ENCODE assay signal across 9 mouse cellular contexts in genomic region chr2:27248211-27248610, GRCm38 (mm10). TPM values are rescaled to one million over a fixed set of nuclear protein-coding genes. Genes with fewer than 3 reads are reported as not detected.
DNase-seq lines count a peak whose midpoint lies in the region; ATAC-seq and TF ChIP-seq lines count a peak whose summit lies in the region.
"Had no signal": no experiment of that assay in that cellular context is flagged by ENCODE, and none has a peak within 500 bp of the region (broad histone marks: within the 10 kb centered on the region; RNA-seq: fewer than 3 reads in every experiment).

TSS of gene Sardh (minus strand) at chr2:27248337.

- H3K79me2 ChIP-seq in myocyte (ENCODE audit: control insufficient read depth, insufficient read depth), result no peaks in the 10 kb centered on the region

- no peak within 1 kb of the TSS for H3ac ChIP-seq in myocyte (ENCODE audit: control insufficient read depth, insufficient read length)

- ATAC-seq in lung, embryonic 14.5 days (ENCODE audit: insufficient read depth), result no peak
- ATAC-seq in heart, embryonic 16.5 days (replicated peaks; ENCODE audit: extremely low read depth, insufficient read depth, low FRiP score), result no peak
- peak; percentile 2; the same call in 1 of the 2 replicates for ATAC-seq in kidney, embryonic 16.5 days (ENCODE audit: low FRiP score, low TSS enrichment)
- ATAC-seq in midbrain, embryonic 13.5 days, result no peak
- no peak for ATAC-seq in forebrain, embryonic 14.5 days

- peaks cover 14% of the 10 kb centered on the region for H3K4me1 ChIP-seq in lung, embryonic 14.5 days (ENCODE audit: insufficient read depth)
- H3K4me1 ChIP-seq in heart, embryonic 16.5 days (ENCODE audit: control insufficient read depth, insufficient read depth, low read length), result peaks cover 20% of the 10 kb centered on the region
- H3K4me1 ChIP-seq in kidney, embryonic 16.5 days (ENCODE audit: insufficient read depth, low read length), result peaks cover 26% of the 10 kb centered on the region
- H3K4me1 ChIP-seq in midbrain, embryonic 13.5 days (replicated peaks), result no peaks in the 10 kb centered on the region
- no peaks in the 10 kb centered on the region for H3K4me1 ChIP-seq in forebrain, embryonic 14.5 days (ENCODE audit: control insufficient read depth, insufficient read depth, low read length)

- TF ChIP-seq POLR2A in myocyte (IDR thresholded peaks at IDR 0.05; ENCODE audit: insufficient read length, low read depth), result no peak

- no peak within 1 kb of the TSS for H3K9ac ChIP-seq in lung, embryonic 14.5 days
- H3K9ac ChIP-seq in heart, embryonic 16.5 days (ENCODE audit: low read length), result peak within 1 kb of the TSS; percentile 59
- peak within 1 kb of the TSS; percentile 39 for H3K9ac ChIP-seq in kidney, embryonic 16.5 days (replicated peaks; ENCODE audit: low read length)
- H3K9ac ChIP-seq in midbrain, embryonic 13.5 days (replicated peaks), result no peak within 1 kb of the TSS
- no peak within 1 kb of the TSS for H3K9ac ChIP-seq in forebrain, embryonic 14.5 days (ENCODE audit: low read length)

- no peak for TF ChIP-seq CTCF in lung, embryonic 14.5 days (IDR thresholded peaks at IDR 0.05; ENCODE audit: low read depth)

- H3K27me3 ChIP-seq in lung, embryonic 14.5 days (ENCODE audit: insufficient read depth, low read length), result no peaks in the 10 kb centered on the region
- H3K27me3 ChIP-seq in heart, embryonic 16.5 days (ENCODE audit: control insufficient read depth, insufficient read depth, low read length), result no peaks in the 10 kb centered on the region
- no peaks in the 10 kb centered on the region for H3K27me3 ChIP-seq in kidney, embryonic 16.5 days (ENCODE audit: insufficient read depth, low read length)
- peaks cover 22% of the 10 kb centered on the region for H3K27me3 ChIP-seq in myocyte (ENCODE audit: control insufficient read depth, insufficient read depth, insufficient read length)
- H3K27me3 ChIP-seq in midbrain, embryonic 13.5 days, result no peaks in the 10 kb centered on the region
- H3K27me3 ChIP-seq in forebrain, embryonic 14.5 days (replicated peaks; ENCODE audit: control insufficient read depth, insufficient read depth, low read length), result no peaks in the 10 kb centered on the region

- H3K27ac ChIP-seq in lung, embryonic 14.5 days (ENCODE audit: low read depth), result peak within 1 kb of the TSS; percentile 88
- peak within 1 kb of the TSS; percentile 85 for H3K27ac ChIP-seq in heart, embryonic 16.5 days (ENCODE audit: low read length)
- peak within 1 kb of the TSS; percentile 88 for H3K27ac ChIP-seq in kidney, embryonic 16.5 days (ENCODE audit: low read length)
- no peak within 1 kb of the TSS for H3K27ac ChIP-seq in midbrain, embryonic 13.5 days
- H3K27ac ChIP-seq in forebrain, embryonic 14.5 days (ENCODE audit: low read depth, low read length), result no peak within 1 kb of the TSS

- no peaks in the 10 kb centered on the region for H3K36me3 ChIP-seq in lung, embryonic 14.5 days (ENCODE audit: insufficient read depth)
- no peaks in the 10 kb centered on the region for H3K36me3 ChIP-seq in heart, embryonic 16.5 days (ENCODE audit: control insufficient read depth, insufficient read depth)
- H3K36me3 ChIP-seq in kidney, embryonic 16.5 days (ENCODE audit: insufficient read depth, low read length), result 0 out of 2 replicates have a peak, but pooled peaks cover under 1% of the 10 kb centered on the region
- H3K36me3 ChIP-seq in myocyte (ENCODE audit: control insufficient read depth, insufficient read depth), result no peaks in the 10 kb centered on the region
- no peaks in the 10 kb centered on the region for H3K36me3 ChIP-seq in midbrain, embryonic 13.5 days
- H3K36me3 ChIP-seq in forebrain, embryonic 14.5 days (ENCODE audit: control insufficient read depth, insufficient read depth, low read length), result no peaks in the 10 kb centered on the region

- 0 out of 2 replicates have a peak within 1 kb of the TSS, but pooled peaks have one; percentile 17 for H3K4me3 ChIP-seq in lung, embryonic 14.5 days (ENCODE audit: low read depth, low read length)
- peak within 1 kb of the TSS; percentile 9 for H3K4me3 ChIP-seq in heart, embryonic 16.5 days (ENCODE audit: low read length)
- peak within 1 kb of the TSS; percentile 8; the same call in 1 of the 2 replicates for H3K4me3 ChIP-seq in kidney, embryonic 16.5 days (ENCODE audit: low read length)
- H3K4me3 ChIP-seq in myocyte, result peak within 1 kb of the TSS; percentile 6
- no peak within 1 kb of the TSS for H3K4me3 ChIP-seq in midbrain, embryonic 13.5 days (replicated peaks)
- no peak within 1 kb of the TSS for H3K4me3 ChIP-seq in forebrain, embryonic 14.5 days (ENCODE audit: low read depth, low read length)

- WGBS in lung, embryonic 14.5 days, result 79% methylated on average over 2 of the region's 2 CpGs
- WGBS in heart, embryonic 16.5 days, result 80% methylated on average over 2 of the region's 2 CpGs
- 69% methylated on average over 2 of the region's 2 CpGs for WGBS in kidney, embryonic 16.5 days
- 91% methylated on average over 2 of the region's 2 CpGs for WGBS in midbrain, embryonic 13.5 days
- 88% methylated on average over 2 of the region's 2 CpGs for WGBS in forebrain, embryonic 14.5 days

- H3K9me3 ChIP-seq in lung, embryonic 14.5 days (ENCODE audit: low read depth, low read length), result no peaks in the 10 kb centered on the region
- H3K9me3 ChIP-seq in heart, embryonic 16.5 days (replicated peaks; ENCODE audit: control insufficient read depth, low read length), result no peaks in the 10 kb centered on the region
- H3K9me3 ChIP-seq in kidney, embryonic 16.5 days (ENCODE audit: low read length), result no peaks in the 10 kb centered on the region
- no peaks in the 10 kb centered on the region for H3K9me3 ChIP-seq in midbrain, embryonic 13.5 days
- no peaks in the 10 kb centered on the region for H3K9me3 ChIP-seq in forebrain, embryonic 14.5 days (replicated peaks; ENCODE audit: control insufficient read depth, low read length)

- H3K4me2 ChIP-seq in lung, embryonic 14.5 days, result peak within 1 kb of the TSS; percentile 51
- peak within 1 kb of the TSS; percentile 51 for H3K4me2 ChIP-seq in heart, embryonic 16.5 days (ENCODE audit: low read depth, low read length)
- peak within 1 kb of the TSS; percentile 42 for H3K4me2 ChIP-seq in kidney, embryonic 16.5 days (replicated peaks; ENCODE audit: low read depth, low read length)
- H3K4me2 ChIP-seq in myocyte (ENCODE audit: low read depth), result peak within 1 kb of the TSS; percentile 90
- H3K4me2 ChIP-seq in midbrain, embryonic 13.5 days (replicated peaks), result no peak within 1 kb of the TSS
- no peak within 1 kb of the TSS for H3K4me2 ChIP-seq in forebrain, embryonic 14.5 days (ENCODE audit: low read length)

- DNase-seq in lung, embryonic 14.5 days, result no peak
- DNase-seq in lung, adult 18-20 months, result no peak
- no peak for DNase-seq in embryo, embryonic 10 days (ENCODE audit: low spot score)
- DNase-seq in forebrain, embryonic 14.5 days (ENCODE audit: low spot score), result no peak
- DNase-seq: thymus, postnatal 4 days had no signal

TF ChIP-seq in myocyte, 11 proteins besides CTCF, POLR2A, EP300 and RAD21:
- TF ChIP-seq TCF3 (IDR thresholded peaks at IDR 0.05; ENCODE audit: insufficient read length, low read depth), result no peak
- TF ChIP-seq MAX (IDR thresholded peaks at IDR 0.05; ENCODE audit: low read depth), result no peak
- TF ChIP-seq MYOG (IDR thresholded peaks at IDR 0.05; ENCODE audit: control insufficient read depth in 1 of 3, insufficient read depth in 1 of 3, insufficient read length in 2 of 3, low read depth in 2 of 3), result no peak
- TF ChIP-seq USF1 (IDR thresholded peaks at IDR 0.05; ENCODE audit: low read depth), result no peak
- no peak for TF ChIP-seq MYOD1 (IDR thresholded peaks at IDR 0.05; ENCODE audit: control insufficient read depth in 1 of 3, insufficient read length in 2 of 3, low read depth in 2 of 3)
- TF ChIP-seq SRF (IDR thresholded peaks at IDR 0.05; ENCODE audit: control insufficient read depth, insufficient read length, low read depth), result no peak
- no peak for TF ChIP-seq REST (IDR thresholded peaks at IDR 0.05; ENCODE audit: insufficient read depth, insufficient read length)
- TF ChIP-seq E2F4 (IDR thresholded peaks at IDR 0.05; ENCODE audit: insufficient read depth), result no peak
- no peak for TF ChIP-seq TCF12 (IDR thresholded peaks at IDR 0.05; ENCODE audit: insufficient read depth, poor library complexity, severe bottlenecking)

RNA-seq across cellular contexts. Expression of gene Sardh, which starts in this region (rescaled TPM):
- 23.6 and 25.0 TPM in 2 replicates for polyA plus RNA-seq in lung, embryonic 14.5 days (2014; fragmentation: Nextera tagmentation; extraction: Ambion mirVana)
- polyA plus RNA-seq in heart, embryonic 16.5 days (2015; fragmentation: Nextera tagmentation; extraction: Ambion mirVana), result 19.3 and 24.5 TPM in 2 replicates
- 64.7 and 71.3 TPM in 2 replicates for polyA plus RNA-seq in kidney, embryonic 16.5 days (2015; fragmentation: Nextera tagmentation; extraction: Ambion mirVana)
- 28.4 TPM for polyA plus RNA-seq in myocyte (2012; fragmentation: generic; extraction: Trizol)
- polyA plus RNA-seq in midbrain, embryonic 13.5 days (2015; fragmentation: Nextera tagmentation; extraction: Ambion mirVana), result 2.6 and 3.7 TPM in 2 replicates
- 4.2 and 4.7 TPM in 2 replicates for polyA plus RNA-seq in forebrain, embryonic 14.5 days (2014; fragmentation: Nextera tagmentation; extraction: Ambion mirVana)

Comparison
In these comparisons a context has a peak if more than half of its experiments do, and no peak if none do; other contexts are left out.
1. H3K27ac ChIP-seq: peak in lung, embryonic 14.5 days (single experiment), heart, embryonic 16.5 days (single experiment) and kidney, embryonic 16.5 days (single experiment); none in midbrain, embryonic 13.5 days (single experiment) and forebrain, embryonic 14.5 days (single experiment).
2. H3K4me2 ChIP-seq: peak in lung, embryonic 14.5 days (single experiment), heart, embryonic 16.5 days (single experiment), kidney, embryonic 16.5 days (single experiment) and myocyte (single experiment); none in midbrain, embryonic 13.5 days (single experiment) and forebrain, embryonic 14.5 days (single experiment).
3. H3K4me3 ChIP-seq: peak in lung, embryonic 14.5 days (single experiment), heart, embryonic 16.5 days (single experiment), kidney, embryonic 16.5 days (single experiment) and myocyte (single experiment); none in midbrain, embryonic 13.5 days (single experiment) and forebrain, embryonic 14.5 days (single experiment).
4. H3K9ac ChIP-seq: peak in heart, embryonic 16.5 days (single experiment) and kidney, embryonic 16.5 days (single experiment); none in lung, embryonic 14.5 days (single experiment), midbrain, embryonic 13.5 days (single experiment) and forebrain, embryonic 14.5 days (single experiment).